Mouse (Mus musculus) heart, embryonic 12.5 days (tissue): ENCODE measurements around the gene Gm11020. TPM values are rescaled to one million over a fixed set of nuclear protein-coding genes. Genes with fewer than 3 reads are reported as not detected.
"Not testable (repeated sequence)": the region's sequence is repeated elsewhere in the genome, so short reads cannot be mapped to it uniquely, and the experiment has no call there.

Experiments used
- ATAC-seq: fragments of 200-750 bp; cut with Nextera tagmentation; 2 replicates; pipeline ENCODE4 v1.8.0; 2017; ENCODE audit warnings: moderate TSS enrichment, moderate library complexity; ENCODE audit not compliant: insufficient number of reproducible peaks, low FRiP score
- H3K27ac ChIP-seq: fragments of 300-500 bp; sonication (generic); 2 replicates; pipeline ENCODE4 v1.5.1; 2016; ENCODE audit warnings: mild to moderate bottlenecking, moderate library complexity; ENCODE audit not compliant: poor library complexity, severe bottlenecking
- H3K27me3 ChIP-seq: fragments of 300-500 bp; sonication (generic); replicated peaks from 2 replicates; pipeline ENCODE4 v1.6.1; 2016; ENCODE audit warnings: mild to moderate bottlenecking, moderate library complexity
- H3K36me3 ChIP-seq: fragments of 300-500 bp; sonication (generic); 2 replicates; pipeline ENCODE4 v1.6.1; 2016; ENCODE audit warnings: mild to moderate bottlenecking, moderate library complexity
- H3K4me1 ChIP-seq: fragments of 300-500 bp; sonication (generic); replicated peaks from 2 replicates; pipeline ENCODE4 v1.6.1; 2016; ENCODE audit warnings: mild to moderate bottlenecking
- H3K4me2 ChIP-seq: fragments of 300-500 bp; sonication (generic); 2 replicates; pipeline ENCODE4 v1.6.1; 2016; ENCODE audit warnings: mild to moderate bottlenecking, moderate library complexity
- H3K4me3 ChIP-seq: fragments of 300-500 bp; sonication (generic); 2 replicates; pipeline ENCODE4 v1.5.1; 2016; ENCODE audit warnings: mild to moderate bottlenecking
- H3K9ac ChIP-seq: fragments of 300-500 bp; sonication (generic); 2 replicates; pipeline ENCODE4 v1.6.1; 2016; ENCODE audit warnings: mild to moderate bottlenecking, moderate library complexity
- H3K9me3 ChIP-seq: fragments of 300-500 bp; sonication (generic); replicated peaks from 2 replicates; pipeline ENCODE4 v1.6.1; 2016; ENCODE audit warnings: mild to moderate bottlenecking, moderate library complexity
- WGBS: fragments of 180-500 bp; shearing (Covaris S2); methylation state at CpG from one replicate; pipeline ENCODE4 v1.1.7; 2016; 5-methylcytosine and 5-hydroxymethylcytosine counted together
- polyA plus RNA-seq: library from polyadenylated mRNA; unstranded; fragments of >200 nt; fragmentation: Nextera tagmentation; extraction: Ambion mirVana; gene quantifications from 2 replicates; pipeline ENCODE4 v1.2.1, GENCODE M21; 2016

Gm11020 gene
- not detected in 2 replicates for polyA plus RNA-seq

- H3K4me3 ChIP-seq, H3K36me3 ChIP-seq, H3K4me2 ChIP-seq, H3K27me3 ChIP-seq, ATAC-seq, H3K27ac ChIP-seq, H3K4me1 ChIP-seq, H3K9ac ChIP-seq, H3K9me3 ChIP-seq: not testable (repeated sequence)
- WGBS = 75% methylated on average over 11 of the region's 11 CpGs
Observed at GRCm38 (mm10) chr8:104321267-104321666, at the start of gene Gm11020. Gene Gm11020 (plus strand): TSS chr8:104321567.

- H3K9me3 ChIP-seq, H3K4me3 ChIP-seq, H3K36me3 ChIP-seq, ATAC-seq, H3K4me2 ChIP-seq, H3K4me1 ChIP-seq, H3K27me3 ChIP-seq, H3K27ac ChIP-seq, H3K9ac ChIP-seq: not testable (repeated sequence)
- WGBS = 84% methylated on average over 12 of the region's 12 CpGs
Observed at GRCm38 (mm10) chr8:104293081-104293480, 28.3 kb upstream of the Gm11020 start, which contains the start of gene Cmtm2a. Gene Cmtm2a (minus strand): TSS chr8:104293181.

GRCm38 (mm10) chr8:104294396-104294795 lies 27.0 kb upstream of the Gm11020 start:
- Histone ChIP-seq H3K9me3 (no peaks in the 10 kb centered on the region), H3K27ac (no peak overlapping the region), H3K4me3 (no peak overlapping the region), H3K4me1 (no peaks in the 10 kb centered on the region), H3K4me2 (no peak overlapping the region), H3K27me3 (no peaks in the 10 kb centered on the region), H3K9ac (no peak overlapping the region), H3K36me3 (no peaks in the 10 kb centered on the region)
- 74% methylated on average over 1 of the region's 1 CpGs for WGBS
- no peak for ATAC-seq

- not testable (repeated sequence) for ATAC-seq, H3K4me3 ChIP-seq, H3K27me3 ChIP-seq, H3K36me3 ChIP-seq, H3K4me1 ChIP-seq, H3K9me3 ChIP-seq, H3K4me2 ChIP-seq, H3K9ac ChIP-seq, H3K27ac ChIP-seq
- WGBS = 19% methylated on average over 3 of the region's 3 CpGs
Observed at GRCm38 (mm10) chr8:104301577-104301976, 19.8 kb upstream of the Gm11020 start.

- H3K9ac ChIP-seq, H3K27me3 ChIP-seq, H3K4me1 ChIP-seq, H3K27ac ChIP-seq, ATAC-seq, H3K9me3 ChIP-seq, H3K36me3 ChIP-seq, H3K4me2 ChIP-seq, H3K4me3 ChIP-seq: not testable (repeated sequence)
- 85% methylated on average over 4 of the region's 4 CpGs for WGBS
Observed at GRCm38 (mm10) chr8:104302536-104302935, 18.8 kb upstream of the Gm11020 start.

- Histone ChIP-seq H3K36me3 (no peaks in the 10 kb centered on the region), H3K27ac (no peak overlapping the region), H3K4me1 (0 out of 2 replicates have a peak, but pooled peaks cover 7% of the 10 kb centered on the region), H3K9me3 (no peaks in the 10 kb centered on the region), H3K27me3 (no peaks in the 10 kb centered on the region), H3K9ac (no peak overlapping the region), H3K4me3 (no peak overlapping the region), H3K4me2 (no peak overlapping the region)
- WGBS = 79% methylated on average over 11 of the region's 11 CpGs
- ATAC-seq = no peak
Observed at GRCm38 (mm10) chr8:104304962-104305361, 16.4 kb upstream of the Gm11020 start.

- H3K27me3 ChIP-seq, H3K9me3 ChIP-seq, H3K27ac ChIP-seq, H3K4me1 ChIP-seq, H3K4me3 ChIP-seq, H3K36me3 ChIP-seq, ATAC-seq, H3K4me2 ChIP-seq, H3K9ac ChIP-seq: not testable (repeated sequence)
- WGBS = 44% methylated on average over 6 of the region's 6 CpGs
Observed at GRCm38 (mm10) chr8:104308341-104308740, 13.0 kb upstream of the Gm11020 start.

- H3K9ac ChIP-seq, H3K27me3 ChIP-seq, H3K4me1 ChIP-seq, ATAC-seq, H3K9me3 ChIP-seq, H3K36me3 ChIP-seq, H3K27ac ChIP-seq, H3K4me2 ChIP-seq, H3K4me3 ChIP-seq: not testable (repeated sequence)
- 78% methylated on average over 36 of the region's 36 CpGs for WGBS
Observed at GRCm38 (mm10) chr8:104309441-104310155, 11.8 kb upstream of the Gm11020 start, which contains the start of the genes Gm45711 and Cmtm1. Gene Gm45711 (minus strand): TSS chr8:104310081. Gene Cmtm1 (minus strand): TSS chr8:104310145.

- not testable (repeated sequence) for H3K9me3 ChIP-seq, H3K4me3 ChIP-seq, H3K27me3 ChIP-seq, H3K4me2 ChIP-seq, H3K4me1 ChIP-seq, ATAC-seq, H3K27ac ChIP-seq, H3K36me3 ChIP-seq, H3K9ac ChIP-seq
- 78% methylated on average over 3 of the region's 3 CpGs for WGBS
Observed at GRCm38 (mm10) chr8:104312023-104312422, 9.3 kb upstream of the Gm11020 start.

- Histone ChIP-seq H3K9me3 (no peaks in the 10 kb centered on the region), H3K27ac (no peak overlapping the region), H3K4me1 (0 out of 2 replicates have a peak, but pooled peaks cover 2% of the 10 kb centered on the region), H3K36me3 (no peaks in the 10 kb centered on the region), H3K27me3 (no peaks in the 10 kb centered on the region), H3K4me2 (no peak overlapping the region), H3K9ac (no peak overlapping the region), H3K4me3 (no peak overlapping the region)
- 50% methylated on average over 4 of the region's 4 CpGs for WGBS
- ATAC-seq = no peak
Observed at GRCm38 (mm10) chr8:104313311-104313710, 8.1 kb upstream of the Gm11020 start.

GRCm38 (mm10) chr8:104321930-104322329 lies 563 bp downstream of the Gm11020 start, which contains the start of gene Cmtm2b:
Gene Cmtm2b (plus strand): TSS chr8:104322230.
- WGBS = 85% methylated on average over 12 of the region's 12 CpGs

More at GRCm38 (mm10) chr8:104321930-104322329, 563 bp downstream of the Gm11020 start, which contains the start of gene Cmtm2b:
- H3K36me3 ChIP-seq, H3K4me1 ChIP-seq, H3K9me3 ChIP-seq, H3K4me3 ChIP-seq, H3K9ac ChIP-seq, ATAC-seq, H3K4me2 ChIP-seq, H3K27ac ChIP-seq, H3K27me3 ChIP-seq: not testable (repeated sequence)
